Mouse (Mus musculus) brain, embryonic 14.5 days (tissue): Measurements from ENCODE around the gene 1700020D05Rik. TPM values are rescaled to one million over a fixed set of nuclear protein-coding genes. Genes with fewer than 3 reads are reported as not detected.

Experiments
- DNase-seq: peaks from one replicate; pipeline ENCODE4 v3.0.0-alpha.2; 2011; ENCODE audit warnings: low read depth
- CTCF ChIP-seq: fragments of 200-500 bp; IDR thresholded peaks from 2 replicates; pipeline ENCODE4 v1.5.1; 2012; ENCODE audit warnings: inconsistent platforms, mild to moderate bottlenecking, moderate library complexity, borderline replicate concordance; ENCODE audit not compliant: insufficient read depth, insufficient read length; ENCODE audit errors: extremely low read depth
- POLR2A ChIP-seq: fragments of 200-500 bp; IDR thresholded peaks from 2 replicates; pipeline ENCODE4 v1.6.1; 2012; ENCODE audit warnings: mild to moderate bottlenecking, inconsistent platforms, borderline replicate concordance; ENCODE audit not compliant: poor library complexity, insufficient read depth, insufficient read length, severe bottlenecking; ENCODE audit errors: extremely low read depth
- polyA plus RNA-seq: library from polyadenylated mRNA; depleted of rRNA; stranded (reverse); fragments of >200 nt; gene quantifications from 2 replicates; pipeline ENCODE4 v1.2.3, GENCODE M21; 2012

The 1700020D05Rik gene
- polyA plus RNA-seq, 1 experiment: 4.7 TPM

DNA sequence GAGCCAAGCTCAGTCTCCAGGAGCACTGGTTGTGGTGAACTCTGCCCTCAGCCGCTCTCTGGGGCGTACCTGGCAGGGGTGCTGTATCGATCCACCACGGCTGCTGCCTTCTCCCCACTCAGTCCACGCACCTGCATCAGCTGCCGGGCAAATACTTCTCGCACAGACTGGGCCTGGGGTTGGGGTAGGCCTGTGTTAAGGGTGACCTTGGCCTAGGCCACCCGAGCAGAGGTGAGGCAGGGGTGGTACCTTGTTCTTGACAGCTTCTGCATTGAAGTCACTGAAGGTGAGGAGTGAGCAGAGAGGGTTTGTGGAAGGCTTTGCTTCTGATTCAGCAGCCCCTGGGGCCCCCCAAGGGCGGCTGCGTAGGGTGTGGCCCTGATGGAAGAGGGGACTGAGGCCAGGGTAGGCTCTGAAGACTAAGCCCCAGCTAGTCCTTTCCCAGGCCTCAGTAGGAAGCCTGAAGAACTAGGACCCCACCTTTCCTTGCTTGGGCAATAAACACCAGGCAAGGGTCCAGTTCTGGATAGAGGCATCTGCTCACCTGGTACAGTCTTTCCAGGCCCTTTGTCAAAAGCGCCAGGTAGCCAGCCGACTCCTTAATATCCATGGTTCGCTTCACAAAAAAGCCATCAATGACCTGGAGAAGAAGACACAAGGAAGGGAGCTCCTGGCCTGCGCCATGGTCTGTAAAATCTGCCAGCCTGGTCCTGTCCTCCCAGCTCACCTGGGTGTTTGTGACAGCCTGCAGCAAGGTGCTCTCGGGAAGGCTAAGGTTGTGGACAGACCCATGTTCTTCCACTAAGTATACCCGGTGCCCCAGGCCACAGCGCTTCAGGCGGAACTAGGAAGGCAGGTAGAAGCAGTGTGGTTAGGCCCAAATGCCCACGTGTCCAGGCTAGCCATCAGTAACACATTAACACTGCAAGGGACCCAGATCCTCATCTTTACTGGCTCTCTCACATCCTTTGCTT is 19.9 kb downstream of the 1700020D05Rik start:
- DNase-seq: no peak
- no peak for TF ChIP-seq CTCF
- no peak for TF ChIP-seq POLR2A

DNA sequence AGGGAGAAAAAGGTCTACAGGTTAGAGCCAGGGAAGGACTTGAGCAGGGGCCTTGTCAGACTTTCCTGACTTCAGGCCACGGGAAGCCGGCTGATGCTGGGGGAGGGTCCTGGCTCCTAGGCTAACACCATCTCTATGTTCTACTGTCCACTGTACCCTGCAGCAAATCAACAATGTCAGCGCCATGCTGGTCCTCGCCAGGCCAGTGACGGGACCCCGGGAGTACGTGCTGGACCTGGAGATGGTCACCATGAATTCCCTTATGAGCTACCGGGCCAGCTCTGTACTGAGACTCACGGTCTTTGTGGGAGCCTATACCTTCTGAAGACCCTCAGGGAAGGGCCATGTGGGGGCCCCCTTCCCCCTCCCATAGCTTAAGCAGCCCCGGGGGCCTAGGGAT is 22.2 kb downstream of the 1700020D05Rik start:
- no peak for DNase-seq
- TF ChIP-seq CTCF (no peak), POLR2A (no peak)

DNA sequence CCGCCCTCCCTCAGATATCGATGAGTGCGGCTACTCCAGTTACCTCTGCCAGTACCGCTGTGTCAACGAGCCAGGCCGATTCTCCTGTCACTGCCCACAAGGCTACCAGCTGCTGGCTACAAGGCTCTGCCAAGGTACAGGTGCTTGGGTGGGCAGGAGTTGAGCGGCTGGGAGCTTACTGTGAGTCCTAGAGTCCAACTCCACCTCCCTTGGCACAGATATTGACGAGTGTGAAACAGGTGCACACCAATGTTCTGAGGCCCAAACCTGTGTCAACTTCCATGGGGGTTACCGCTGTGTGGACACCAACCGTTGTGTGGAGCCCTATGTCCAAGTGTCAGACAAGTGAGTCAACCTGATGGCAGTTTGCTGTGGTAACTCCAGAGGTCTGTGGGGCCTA is 23.6 kb downstream of the 1700020D05Rik start:
- TF ChIP-seq CTCF: no peak
- no peak for DNase-seq

DNA sequence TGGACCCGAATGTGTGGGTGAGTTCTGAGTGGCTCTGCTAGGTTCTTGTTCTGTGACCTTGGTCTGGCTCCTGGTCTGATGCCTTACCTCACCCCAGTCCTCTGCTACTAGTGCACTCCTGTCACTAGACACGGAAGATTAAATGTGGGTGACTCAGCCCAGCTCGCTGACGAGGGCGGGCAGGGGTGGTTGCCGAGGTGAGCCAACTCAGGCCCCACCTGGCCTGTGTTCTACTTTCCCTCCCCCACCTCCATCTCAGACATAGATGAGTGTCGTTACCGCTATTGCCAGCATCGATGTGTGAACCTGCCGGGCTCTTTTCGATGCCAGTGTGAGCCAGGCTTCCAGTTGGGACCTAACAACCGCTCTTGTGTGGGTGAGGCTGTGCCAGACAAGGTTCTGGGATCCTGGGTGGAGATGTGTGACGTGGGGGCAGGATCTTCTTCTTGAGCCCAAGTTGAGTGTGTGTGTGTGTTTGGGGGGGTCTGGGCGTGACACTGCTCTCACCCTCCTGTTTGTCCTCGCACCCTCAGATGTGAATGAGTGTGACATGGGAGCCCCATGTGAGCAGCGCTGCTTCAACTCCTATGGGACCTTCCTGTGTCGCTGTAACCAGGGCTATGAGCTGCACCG is 25.8 kb downstream of the 1700020D05Rik start:
- no peak for DNase-seq
- TF ChIP-seq POLR2A (no peak), CTCF (no peak)

- TF ChIP-seq POLR2A (no peak), CTCF (no peak)
- DNase-seq: no peak
These were observed 26.5 kb downstream of the 1700020D05Rik start for GRCm38 (mm10) chr19:5477004-5477667.

DNA sequence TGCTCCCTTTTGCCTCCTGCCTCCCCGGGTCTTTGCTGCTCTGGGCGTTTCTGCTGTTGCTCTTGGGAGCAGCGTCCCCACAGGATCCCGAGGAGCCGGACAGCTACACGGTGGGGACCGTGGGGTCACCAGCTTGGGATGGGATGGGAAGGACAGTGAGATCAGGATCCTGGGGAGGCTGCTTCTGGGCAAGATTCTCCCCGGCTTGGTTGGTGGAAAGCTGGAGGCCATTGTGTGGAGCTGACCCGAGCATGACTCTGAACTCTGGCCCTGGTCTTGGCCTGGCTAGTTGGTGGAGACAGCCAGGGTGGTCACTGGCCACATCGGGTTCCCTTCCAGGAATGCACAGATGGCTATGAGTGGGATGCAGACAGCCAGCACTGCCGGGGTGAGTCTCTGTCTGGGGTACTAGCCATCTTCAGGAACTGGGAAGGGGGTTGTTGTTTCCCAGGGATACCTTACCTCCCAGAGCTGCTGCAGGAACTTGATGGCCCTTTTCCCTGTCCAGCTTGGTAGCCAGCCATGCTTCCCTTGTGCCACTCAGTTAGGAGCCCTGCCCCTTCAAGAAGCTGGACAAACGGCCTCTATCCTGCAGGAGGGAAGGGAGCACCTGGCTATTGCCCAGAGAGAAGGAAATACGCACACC is 28.4 kb downstream of the 1700020D05Rik start:
- DNase-seq: no peak

DNA sequence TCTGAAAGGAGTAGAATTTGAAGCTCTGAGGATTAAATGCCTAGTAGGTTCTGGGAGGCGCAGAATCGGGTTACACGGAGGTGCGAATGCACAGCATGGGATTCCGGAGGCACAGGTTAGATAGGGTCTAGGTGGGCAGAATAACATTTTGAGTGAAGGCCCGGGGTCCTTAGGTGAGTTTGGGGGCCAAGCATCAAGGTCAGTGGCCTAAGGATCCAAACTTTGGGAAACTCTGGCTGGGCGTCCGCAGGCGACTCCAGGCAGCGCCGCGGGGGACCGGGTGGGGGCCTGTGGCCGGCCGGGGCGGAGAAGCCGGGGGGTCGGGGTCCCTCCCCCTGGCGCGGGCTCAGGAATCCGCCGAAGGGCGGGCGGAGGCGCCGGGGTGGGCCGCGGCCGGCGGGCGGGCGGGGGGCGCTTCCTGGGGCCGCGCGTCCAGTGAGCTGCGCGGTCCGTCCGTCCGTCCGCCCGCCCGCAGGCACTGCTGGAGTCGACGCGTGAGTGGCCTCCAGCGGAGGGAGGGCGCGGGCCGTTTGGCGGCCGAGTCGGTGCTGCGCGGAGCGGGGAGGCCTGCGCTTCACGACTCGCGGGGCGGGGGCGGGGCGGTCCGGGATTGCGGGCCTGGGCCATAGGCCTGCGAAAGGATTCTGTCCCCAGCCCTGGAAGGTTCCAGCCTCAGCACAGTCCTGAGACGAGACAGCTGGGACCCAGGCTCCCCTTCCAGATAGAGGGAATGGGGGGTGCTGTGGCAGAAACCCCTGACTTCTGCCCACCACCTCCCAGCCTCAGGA is 29.1 kb downstream of the 1700020D05Rik start:
- TF ChIP-seq CTCF (no peak), POLR2A (no peak)
- peak; percentile 50 for DNase-seq

More for the DNA sequence above, 28.4 kb downstream of the 1700020D05Rik start:
- no peak for TF ChIP-seq CTCF
- TF ChIP-seq POLR2A: no peak

DNA sequence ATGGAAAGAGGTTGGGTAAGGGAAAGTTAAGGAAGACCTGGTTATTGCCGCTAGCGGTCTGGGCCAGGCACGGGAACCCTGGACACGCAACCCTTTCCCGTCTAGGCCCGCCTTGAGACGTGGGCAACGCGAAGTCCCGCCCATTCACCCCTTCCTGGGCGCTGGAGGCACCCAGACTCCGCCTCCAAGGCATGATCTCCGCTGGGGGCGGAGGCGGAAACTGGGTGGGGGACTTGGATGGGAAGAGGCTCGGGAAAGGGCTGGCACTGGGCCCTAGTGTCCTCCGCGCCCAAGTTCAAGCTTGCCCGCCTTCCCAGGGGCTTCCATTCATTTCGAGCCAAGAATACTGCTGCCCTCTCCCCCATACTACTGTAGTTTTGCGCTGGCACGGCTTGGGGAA is 29.9 kb downstream of the 1700020D05Rik start, which contains the start of gene Efemp2:
Efemp2 (plus strand) TSS at position 235 of the 400 bp plus-strand sequence.
- no peak for TF ChIP-seq POLR2A
- TF ChIP-seq CTCF: no peak
- peak; percentile 92 for DNase-seq

DNA sequence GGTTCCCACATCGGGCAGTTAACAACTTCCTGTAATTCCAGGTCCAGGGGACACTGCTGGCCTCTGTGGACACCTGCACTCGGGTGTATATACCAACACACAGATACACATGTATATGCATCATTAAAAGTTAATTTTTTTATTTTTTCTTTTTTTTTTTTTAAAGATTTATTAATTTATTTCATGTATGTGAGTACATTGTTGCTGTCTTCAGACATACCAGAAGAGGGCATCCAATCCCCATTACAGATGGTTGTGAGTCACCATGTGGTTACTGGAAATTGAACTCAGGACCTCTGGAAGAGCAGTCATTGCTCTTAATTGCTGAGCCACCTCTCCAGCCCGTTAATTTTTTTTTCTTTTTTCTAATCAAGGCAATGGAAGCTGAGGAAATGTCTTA is 30.7 kb downstream of the 1700020D05Rik start:
- no peak for TF ChIP-seq CTCF
- no peak for TF ChIP-seq POLR2A

GRCm38 (mm10) chr19:5471846-5472245 is 31.7 kb downstream of the 1700020D05Rik start:
- DNase-seq: no peak
- TF ChIP-seq POLR2A (no peak), CTCF (no peak)

More for the DNA sequence above, 30.7 kb downstream of the 1700020D05Rik start:
- no peak for DNase-seq

DNA sequence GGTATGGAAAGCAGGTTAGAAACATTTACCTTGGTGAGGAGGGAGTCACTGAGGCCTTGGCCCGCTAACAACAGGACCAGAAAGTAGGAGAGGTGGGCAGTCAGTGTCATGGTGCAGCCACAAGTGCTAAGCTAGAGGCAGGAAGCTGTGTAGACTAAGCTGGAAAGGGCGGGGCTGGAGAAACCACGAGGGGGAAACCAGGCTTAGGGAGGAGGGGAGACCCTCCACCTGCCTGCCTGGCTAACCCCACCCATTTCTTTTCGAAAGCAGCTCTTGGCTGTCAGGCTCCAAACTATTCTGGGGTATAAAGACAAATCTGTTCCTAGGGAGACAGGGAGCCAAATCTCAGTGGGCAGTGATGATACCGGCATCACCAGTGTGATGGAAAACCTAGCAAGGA is 35.2 kb downstream of the 1700020D05Rik start, which contains the start of gene Ctsw:
Ctsw (minus strand) TSS at position 134 of the 400 bp plus-strand sequence.
- no peak for TF ChIP-seq POLR2A
- no peak for TF ChIP-seq CTCF
- DNase-seq: no peak
